Mouse (Mus musculus) E14TG2a.4 (cell line): Measurements from ENCODE around the gene Synrg.
A peak's percentile ranks its signal among the peaks of the same experiment; 100 is the strongest.

ENCODE experiments used
- H3K27me3 ChIP-seq: 2 replicates; pipeline ENCODE4 v1.6.1; 2014; ENCODE audit warnings: low read length, control low read depth; ENCODE audit not compliant: insufficient read depth
- H3K36me3 ChIP-seq: 2 replicates; pipeline ENCODE4 v1.6.1; 2014; ENCODE audit warnings: low read length, control low read depth; ENCODE audit not compliant: insufficient read depth
- H3K4me1 ChIP-seq: replicated peaks from 2 replicates; pipeline ENCODE4 v1.6.1; 2014; ENCODE audit warnings: low read depth, low read length, control low read depth
- H3K4me3 ChIP-seq: replicated peaks from 2 replicates; pipeline ENCODE4 v1.5.1; 2014; ENCODE audit warnings: mild to moderate bottlenecking, low read length
- H3K9me3 ChIP-seq: 2 replicates; pipeline ENCODE4 v1.6.1; 2014; ENCODE audit warnings: low read length, control low read depth
- CTCF ChIP-seq: conservative IDR thresholded peaks from 2 replicates; pipeline ENCODE4 v1.5.1; 2014; ENCODE audit warnings: low read length
- NANOG ChIP-seq: IDR thresholded peaks from 2 replicates; pipeline ENCODE4 v1.6.1; 2014; ENCODE audit warnings: borderline replicate concordance, low read length, mixed read lengths
- POU5F1 ChIP-seq: IDR thresholded peaks from 2 replicates; pipeline ENCODE4 v1.6.1; 2014; ENCODE audit warnings: low read length, borderline replicate concordance

The Synrg gene

DNA sequence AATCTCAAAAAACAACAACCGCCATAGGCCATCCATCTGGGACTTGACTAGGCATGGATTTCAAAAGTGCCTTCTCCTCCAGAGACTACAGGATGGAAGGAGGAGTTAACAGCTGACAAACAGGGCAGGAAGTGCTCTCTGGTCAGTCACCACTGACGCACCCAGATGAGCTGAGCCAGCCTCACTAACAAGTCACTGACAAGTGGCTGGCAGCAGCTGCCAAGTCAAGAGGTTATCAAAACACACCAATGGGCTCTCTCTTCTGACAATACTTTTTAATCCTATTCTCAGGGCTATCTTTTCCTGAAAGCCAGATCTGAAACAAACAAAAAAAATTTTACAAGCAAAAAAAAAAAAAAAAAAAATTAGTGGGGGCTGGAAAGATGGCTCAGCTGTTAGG lies 98.6 kb downstream of the Synrg start:
- TF ChIP-seq NANOG (no peak), POU5F1 (no peak), CTCF (no peak)
- H3K27me3 ChIP-seq = peaks cover 23% of the 10 kb centered on the region
- H3K4me1 ChIP-seq = peaks cover 32% of the 10 kb centered on the region
- no peaks in the 10 kb centered on the region for H3K9me3 ChIP-seq
- H3K36me3 ChIP-seq = no peaks in the 10 kb centered on the region
- no peak overlapping the region for H3K4me3 ChIP-seq

DNA sequence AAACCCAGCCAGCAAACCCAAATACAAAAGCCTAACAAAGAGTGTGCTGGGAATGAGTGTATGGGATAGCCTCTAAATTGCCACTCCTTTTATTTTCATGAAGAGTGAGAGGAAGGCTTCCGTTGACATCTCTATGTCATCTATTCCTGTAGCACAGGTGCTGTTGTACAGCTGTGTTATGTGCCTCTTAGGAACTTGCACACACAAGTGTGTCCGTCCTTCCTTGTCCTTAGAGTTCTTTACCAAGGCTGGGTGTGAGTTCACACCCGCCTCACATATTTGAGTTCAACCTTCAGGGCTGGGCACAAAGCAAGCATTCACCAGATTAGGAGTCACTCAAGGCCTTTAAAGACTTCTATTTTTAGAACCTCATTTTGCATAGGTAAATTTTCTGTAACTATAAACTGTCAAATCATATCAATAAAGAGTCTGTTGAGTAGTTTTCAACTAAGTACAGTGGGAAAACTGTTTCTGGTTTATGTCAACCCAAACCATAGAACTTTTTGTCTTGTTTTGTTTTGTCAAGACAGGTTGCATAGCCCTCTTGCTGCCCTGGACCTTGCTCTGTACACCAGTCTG lies 99.5 kb downstream of the Synrg start:
- H3K36me3 ChIP-seq = no peaks in the 10 kb centered on the region
- TF ChIP-seq CTCF = no peak
- TF ChIP-seq POU5F1 = no peak
- TF ChIP-seq NANOG = no peak
- H3K4me1 ChIP-seq = peaks cover 37% of the 10 kb centered on the region
- no peak overlapping the region for H3K4me3 ChIP-seq
- H3K9me3 ChIP-seq = no peaks in the 10 kb centered on the region
- H3K27me3 ChIP-seq = peaks cover 30% of the 10 kb centered on the region

DNA sequence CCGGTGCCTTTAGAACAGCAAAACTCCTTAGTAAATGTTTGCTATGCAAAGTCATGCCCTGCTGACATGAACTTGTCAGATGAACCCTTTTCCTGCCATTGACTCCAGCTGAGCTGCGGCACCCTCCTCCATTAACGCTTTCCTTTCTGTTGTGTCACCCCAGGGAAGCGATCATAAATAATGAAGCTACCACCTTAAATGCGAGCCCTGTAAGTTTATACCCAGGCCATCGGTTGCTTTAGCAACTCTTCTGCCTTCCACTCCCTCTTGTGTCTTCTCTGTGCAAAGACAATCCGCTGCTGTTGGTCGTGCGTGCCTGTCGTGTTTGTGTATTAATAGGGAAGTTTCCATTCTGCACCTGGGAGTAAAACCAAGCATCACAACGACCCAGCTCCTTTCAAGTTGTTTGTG lies 101.8 kb downstream of the Synrg start:
- TF ChIP-seq POU5F1 (no peak), NANOG (no peak), CTCF (no peak)
- Histone ChIP-seq H3K4me1 (peaks cover 49% of the 10 kb centered on the region), H3K27me3 (peaks cover 43% of the 10 kb centered on the region), H3K36me3 (no peaks in the 10 kb centered on the region), H3K4me3 (no peak overlapping the region), H3K9me3 (no peaks in the 10 kb centered on the region)

DNA sequence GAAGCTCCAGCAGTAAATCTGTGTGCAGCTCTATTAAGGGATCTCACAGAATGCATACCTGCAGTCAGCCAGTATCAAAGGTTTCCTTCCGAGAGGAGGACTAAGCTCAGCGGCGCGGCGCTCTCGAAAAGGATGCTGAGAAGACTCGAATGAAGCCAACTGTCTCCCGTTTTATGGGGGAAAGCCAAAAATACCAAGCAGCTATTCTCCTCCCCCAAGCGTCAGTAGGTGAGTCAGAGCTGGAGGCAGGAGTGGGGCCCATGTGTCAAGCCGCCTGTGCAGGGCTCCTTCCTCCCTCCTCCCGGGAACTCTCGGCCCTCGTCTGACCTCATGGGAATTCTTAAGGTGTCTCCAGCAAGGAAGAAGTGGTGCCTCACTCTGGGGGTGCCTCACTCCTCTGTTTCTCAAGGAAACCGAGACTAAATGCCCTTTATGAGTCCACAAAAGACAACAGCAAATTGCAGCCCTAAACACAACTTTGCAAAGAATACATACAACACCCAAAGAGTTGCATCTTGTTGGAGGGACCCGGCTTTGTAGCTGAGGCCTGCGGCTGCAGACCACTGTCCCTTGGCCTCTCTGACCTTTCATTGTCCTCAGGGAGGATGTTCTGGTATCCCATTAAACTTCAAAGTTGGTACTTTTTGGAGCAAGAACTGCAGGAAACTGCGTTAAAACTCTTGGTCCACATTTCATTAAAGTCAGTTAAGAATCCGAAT lies 102.9 kb downstream of the Synrg start:
- peaks cover 43% of the 10 kb centered on the region for H3K27me3 ChIP-seq
- H3K4me3 ChIP-seq = peak overlapping the region; percentile 85; the same call in 1 of the 2 replicates
- H3K4me1 ChIP-seq = peaks cover 43% of the 10 kb centered on the region
- no peak for TF ChIP-seq CTCF
- no peak for TF ChIP-seq POU5F1
- TF ChIP-seq NANOG = no peak
- no peaks in the 10 kb centered on the region for H3K36me3 ChIP-seq
- no peaks in the 10 kb centered on the region for H3K9me3 ChIP-seq

DNA sequence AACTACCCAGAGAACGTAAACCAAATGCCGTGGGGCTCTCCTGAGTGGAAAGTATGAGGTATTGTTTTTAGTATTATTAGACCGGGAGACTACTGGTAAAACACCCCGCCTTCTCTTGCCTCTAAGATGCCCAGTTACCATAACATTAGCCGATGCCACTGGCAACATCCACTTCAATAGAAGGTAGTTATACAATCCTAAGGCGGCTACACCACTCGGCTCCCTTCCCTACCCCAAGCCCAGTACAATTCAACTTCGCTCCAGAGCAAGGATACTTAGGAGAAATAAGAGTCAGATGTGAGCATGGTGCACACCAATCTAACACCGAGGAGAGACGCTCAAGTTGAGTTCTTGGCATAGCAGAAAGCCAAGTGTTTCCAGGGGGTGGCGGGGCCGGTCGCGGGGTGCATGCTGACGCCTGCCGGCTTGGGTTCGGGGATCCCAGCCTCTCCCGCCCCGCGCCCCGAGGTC lies 103.5 kb downstream of the Synrg start:
- H3K4me3 ChIP-seq = peak overlapping the region; percentile 85
- TF ChIP-seq POU5F1 = no peak
- TF ChIP-seq CTCF = no peak
- no peak for TF ChIP-seq NANOG
- no peaks in the 10 kb centered on the region for H3K36me3 ChIP-seq
- H3K9me3 ChIP-seq = no peaks in the 10 kb centered on the region
- peaks cover 43% of the 10 kb centered on the region for H3K27me3 ChIP-seq
- H3K4me1 ChIP-seq = peaks cover 48% of the 10 kb centered on the region

DNA sequence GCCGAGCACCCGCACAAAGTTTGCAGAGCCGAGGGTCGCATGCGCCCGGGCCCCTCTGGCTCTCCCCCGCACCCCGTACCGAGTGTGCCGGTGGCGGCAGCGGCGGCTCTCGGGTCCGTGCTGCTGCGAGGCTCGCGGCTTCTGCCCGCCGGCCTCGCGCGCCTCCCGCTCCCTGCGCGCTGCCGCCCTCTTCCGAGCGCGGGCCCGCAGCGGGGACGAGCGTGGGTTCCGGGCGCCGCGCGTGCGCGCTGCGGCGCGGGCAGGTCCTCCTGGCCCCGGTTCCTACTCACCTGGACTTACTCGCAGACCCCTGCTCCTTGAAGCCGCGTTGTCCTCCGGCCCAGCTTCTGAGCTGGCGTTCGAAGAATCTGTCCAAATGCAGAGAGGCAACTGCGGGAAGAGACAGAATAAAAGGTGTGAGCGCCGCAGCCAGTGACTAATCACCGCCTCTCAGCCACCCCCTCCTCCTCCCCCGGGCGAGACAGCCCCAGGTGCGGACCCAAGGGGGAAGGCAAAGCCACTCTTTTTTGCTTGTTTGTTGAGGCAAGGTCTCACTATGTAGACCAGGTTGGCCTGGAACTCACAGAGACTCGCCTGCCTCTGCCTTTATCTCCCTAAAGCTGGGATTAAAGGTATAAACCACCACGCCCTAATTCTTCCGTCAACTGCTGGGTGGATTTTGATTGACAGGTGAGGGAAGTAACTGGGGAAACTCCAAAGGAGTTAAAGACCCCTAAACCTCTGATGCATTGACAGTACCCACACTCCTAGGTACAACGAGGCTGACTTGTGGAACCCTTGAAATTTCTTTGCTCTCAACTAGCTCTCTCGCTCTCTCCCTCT lies 104.2 kb downstream of the Synrg start:
- TF ChIP-seq NANOG = no peak
- no peak for TF ChIP-seq POU5F1
- no peak for TF ChIP-seq CTCF
- Histone ChIP-seq H3K4me1 (peaks cover 55% of the 10 kb centered on the region), H3K27me3 (peaks cover 43% of the 10 kb centered on the region), H3K9me3 (no peaks in the 10 kb centered on the region), H3K4me3 (peak overlapping the region; percentile 85), H3K36me3 (no peaks in the 10 kb centered on the region)

DNA sequence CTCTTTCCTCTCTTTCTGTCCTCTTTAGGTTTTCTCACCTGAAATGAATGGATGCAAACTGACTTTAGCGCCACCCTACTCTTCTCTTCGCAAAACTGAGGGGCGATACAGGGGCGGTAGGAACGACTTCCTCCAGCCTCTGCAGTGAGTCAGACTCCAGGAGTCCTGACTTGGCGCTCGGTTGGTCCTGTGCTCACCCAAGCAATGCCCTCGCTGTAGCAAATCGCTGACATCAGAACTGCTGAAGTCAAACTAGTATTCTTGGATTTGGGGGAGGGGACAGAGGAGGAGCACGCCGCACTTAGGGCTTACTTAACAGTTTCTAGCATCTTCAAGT lies 104.8 kb downstream of the Synrg start, which contains the start of gene Dusp14:
TSS of gene Dusp14 (minus strand) at position 228 of the 337 bp plus-strand sequence.
- no peaks in the 10 kb centered on the region for H3K36me3 ChIP-seq
- H3K4me1 ChIP-seq = peaks cover 56% of the 10 kb centered on the region
- TF ChIP-seq POU5F1 = no peak
- TF ChIP-seq NANOG = no peak
- TF ChIP-seq CTCF = no peak
- peak within 1 kb of the TSS; percentile 85 for H3K4me3 ChIP-seq
- H3K27me3 ChIP-seq = peaks cover 43% of the 10 kb centered on the region
- H3K9me3 ChIP-seq = no peaks in the 10 kb centered on the region
